9 mouse cellular contexts compared by ENCODE assay signal in the genomic region with DNA sequence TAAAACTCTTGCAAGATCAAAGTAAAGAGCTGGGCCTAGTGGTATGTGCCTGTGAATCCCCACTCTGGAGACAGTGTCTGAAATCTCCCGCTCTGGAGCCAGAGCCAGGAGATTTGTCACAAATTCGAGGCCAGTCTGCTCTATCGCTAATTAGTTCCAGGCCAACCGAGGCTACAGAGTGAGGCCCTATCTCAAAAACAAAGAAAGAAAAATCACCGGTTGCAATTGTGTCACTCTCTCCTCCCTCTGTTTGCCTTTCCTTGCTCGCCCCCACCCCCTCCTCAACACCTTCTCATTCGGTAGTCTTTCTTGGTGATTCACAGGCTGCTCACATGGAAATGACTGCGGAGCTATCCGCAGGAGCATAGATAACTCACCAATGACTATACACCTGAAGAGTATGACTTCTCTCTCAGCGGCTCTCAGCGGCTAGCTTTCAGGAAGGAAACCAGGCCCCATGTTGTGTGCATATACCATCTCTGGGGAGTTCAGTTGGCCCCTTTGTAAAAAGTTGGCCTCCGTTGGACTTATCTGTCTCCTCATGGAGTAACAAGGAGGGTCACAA. TPM values are rescaled to one million over a fixed set of nuclear protein-coding genes. Genes with fewer than 3 reads are reported as not detected.
DNase-seq lines count a peak whose midpoint lies in the region; ATAC-seq and TF ChIP-seq lines count a peak whose summit lies in the region.
"Had no signal": no experiment of that assay in that cellular context is flagged by ENCODE, and none has a peak within 500 bp of the region (broad histone marks: within the 10 kb centered on the region; RNA-seq: fewer than 3 reads in every experiment).

No protein-coding gene starts in this region.

- H3K9ac ChIP-seq in embryonic facial prominence, embryonic 11.5 days (replicated peaks; ENCODE audit: low read length) = peak overlapping the region; percentile 86
- H3K9ac ChIP-seq in hindbrain, embryonic 16.5 days (ENCODE audit: low read depth, low read length) = peak overlapping the region; percentile 84
- peak overlapping the region; percentile 72 for H3K9ac ChIP-seq in midbrain, embryonic 11.5 days (ENCODE audit: low read length)

- peak overlapping the region; percentile 70 for H3K27ac ChIP-seq in embryonic facial prominence, embryonic 11.5 days (replicated peaks; ENCODE audit: low read depth, low read length)
- peak overlapping the region; percentile 87 for H3K27ac ChIP-seq in hindbrain, embryonic 16.5 days (ENCODE audit: low read depth, low read length)
- H3K27ac ChIP-seq in midbrain, embryonic 11.5 days (ENCODE audit: low read depth, low read length) = no peak overlapping the region; the same call in 1 of the 2 replicates

- H3K4me2 ChIP-seq in embryonic facial prominence, embryonic 11.5 days (ENCODE audit: low read depth, low read length) = peak overlapping the region; percentile 44
- peak overlapping the region; percentile 83 for H3K4me2 ChIP-seq in hindbrain, embryonic 16.5 days (ENCODE audit: low read length)
- H3K4me2 ChIP-seq in midbrain, embryonic 11.5 days = peak overlapping the region; percentile 57

- peak overlapping the region; percentile 93 for H3K4me3 ChIP-seq in E14TG2a.4 (replicated peaks; ENCODE audit: low read length)
- peak overlapping the region; percentile 76 for H3K4me3 ChIP-seq in embryonic facial prominence, embryonic 11.5 days (ENCODE audit: low read depth, low read length)
- H3K4me3 ChIP-seq in hindbrain, embryonic 16.5 days (ENCODE audit: low read length) = peak overlapping the region; percentile 68
- peak overlapping the region; percentile 52 for H3K4me3 ChIP-seq in midbrain, embryonic 11.5 days (ENCODE audit: low read depth, low read length)

- ATAC-seq in embryonic facial prominence, embryonic 11.5 days (replicated peaks; ENCODE audit: insufficient number of reproducible peaks, low FRiP score, low TSS enrichment, low read depth) = peak; percentile 29
- ATAC-seq in hindbrain, embryonic 16.5 days = peak; percentile 32
- ATAC-seq in midbrain, embryonic 11.5 days (ENCODE audit: low FRiP score) = no peak; the same call in none of the 2 replicates

- DNase-seq in kidney, adult 9 months = peak; percentile 41
- no peak for DNase-seq in kidney, adult 11 months
- peak; percentile 65 for DNase-seq in embryonic facial prominence, embryonic 11.5 days (ENCODE audit: low spot score)
- DNase-seq in midbrain, embryonic 11.5 days (ENCODE audit: low spot score, missing footprints) = peak; percentile 89
- DNase-seq in Muller cell, postnatal 12 days (ENCODE audit: inconsistent ontology term) = no peak
- DNase-seq in layer of hippocampus, postnatal 36 days = no peak

- H3K27me3 ChIP-seq in E14TG2a.4 (ENCODE audit: insufficient read depth, low read length) = no peaks in the 10 kb centered on the region
- H3K27me3 ChIP-seq in embryonic facial prominence, embryonic 11.5 days (ENCODE audit: control insufficient read depth, insufficient read depth, low read length) = no peaks in the 10 kb centered on the region
- no peaks in the 10 kb centered on the region for H3K27me3 ChIP-seq in hindbrain, embryonic 16.5 days (replicated peaks; ENCODE audit: control insufficient read depth, insufficient read depth, low read length)
- no peaks in the 10 kb centered on the region for H3K27me3 ChIP-seq in midbrain, embryonic 11.5 days (ENCODE audit: control insufficient read depth, insufficient read depth, low read length)

- peaks cover 36% of the 10 kb centered on the region for H3K36me3 ChIP-seq in E14TG2a.4 (ENCODE audit: insufficient read depth, low read length)
- no peaks in the 10 kb centered on the region for H3K36me3 ChIP-seq in embryonic facial prominence, embryonic 11.5 days (replicated peaks; ENCODE audit: control insufficient read depth, insufficient read depth, low read depth, low read length)
- H3K36me3 ChIP-seq in hindbrain, embryonic 16.5 days (ENCODE audit: control insufficient read depth, insufficient read depth, low read length) = no peaks in the 10 kb centered on the region
- no peaks in the 10 kb centered on the region for H3K36me3 ChIP-seq in midbrain, embryonic 11.5 days (ENCODE audit: control insufficient read depth, insufficient read depth, low read length)

- H3K4me1 ChIP-seq in E14TG2a.4 (replicated peaks; ENCODE audit: low read depth, low read length) = peaks cover 83% of the 10 kb centered on the region
- H3K4me1 ChIP-seq in embryonic facial prominence, embryonic 11.5 days (ENCODE audit: control insufficient read depth, insufficient read depth, low read length) = no peaks in the 10 kb centered on the region; the same call in none of the 2 replicates
- H3K4me1 ChIP-seq in hindbrain, embryonic 16.5 days (ENCODE audit: control insufficient read depth, insufficient read depth, low read depth, low read length) = peaks cover 20% of the 10 kb centered on the region
- peaks cover 20% of the 10 kb centered on the region for H3K4me1 ChIP-seq in midbrain, embryonic 11.5 days (ENCODE audit: control insufficient read depth, insufficient read depth, low read length)

- H3K9me3 ChIP-seq in E14TG2a.4 (ENCODE audit: low read length) = no peaks in the 10 kb centered on the region
- no peaks in the 10 kb centered on the region for H3K9me3 ChIP-seq in embryonic facial prominence, embryonic 11.5 days (replicated peaks; ENCODE audit: control insufficient read depth, low read length)
- no peaks in the 10 kb centered on the region for H3K9me3 ChIP-seq in hindbrain, embryonic 16.5 days (ENCODE audit: control insufficient read depth, low read length)
- H3K9me3 ChIP-seq in midbrain, embryonic 11.5 days (ENCODE audit: control insufficient read depth, low read length) = no peaks in the 10 kb centered on the region

- no peak for TF ChIP-seq CTCF in E14TG2a.4 (conservative IDR thresholded peaks at IDR 0.05; ENCODE audit: low read length)

- WGBS in embryonic facial prominence, embryonic 11.5 days = 14% methylated on average over 12 of the region's 12 CpGs
- 18% methylated on average over 12 of the region's 12 CpGs for WGBS in hindbrain, embryonic 16.5 days
- 22% methylated on average over 12 of the region's 12 CpGs for WGBS in midbrain, embryonic 11.5 days

RNA-seq across cellular contexts. Expression of gene Ahcy, which starts 0.6 kb away (rescaled TPM):
- 97.6 and 100.0 TPM in 2 replicates for polyA plus RNA-seq in embryonic facial prominence, embryonic 11.5 days (2014; fragmentation: Nextera tagmentation; extraction: Ambion mirVana)
- polyA plus RNA-seq in hindbrain, embryonic 16.5 days (2015; fragmentation: Nextera tagmentation; extraction: Ambion mirVana) = 33.3 and 36.6 TPM in 2 replicates
- 75.2 and 87.3 TPM in 2 replicates for polyA plus RNA-seq in midbrain, embryonic 11.5 days (2014; fragmentation: Nextera tagmentation; extraction: Ambion mirVana)
- total RNA-seq in layer of hippocampus, postnatal 36 days (2021) = 10 to 100 TPM; 15.3 to 15.5 TPM

RNA-seq across cellular contexts. Expression of gene Gm14226, which starts 56.8 kb away (rescaled TPM):
- 3.5 and 3.7 TPM in 2 replicates for polyA plus RNA-seq in embryonic facial prominence, embryonic 11.5 days (2014; fragmentation: Nextera tagmentation; extraction: Ambion mirVana)
- polyA plus RNA-seq in hindbrain, embryonic 16.5 days (2015; fragmentation: Nextera tagmentation; extraction: Ambion mirVana) = 0.19 and 0.21 TPM in 2 replicates
- polyA plus RNA-seq in midbrain, embryonic 11.5 days (2014; fragmentation: Nextera tagmentation; extraction: Ambion mirVana) = 0.07 and 0.11 TPM in 2 replicates
- total RNA-seq in layer of hippocampus, postnatal 36 days (2021) = under 1 TPM; 0.27 to 0.30 TPM
- total RNA-seq: hematopoietic stem cell, adult 5-6 weeks had no signal

RNA-seq across cellular contexts. Expression of gene Itch, which starts 58.5 kb away (rescaled TPM):
- polyA plus RNA-seq in embryonic facial prominence, embryonic 11.5 days (2014; fragmentation: Nextera tagmentation; extraction: Ambion mirVana) = 51.1 and 55.7 TPM in 2 replicates
- polyA plus RNA-seq in hindbrain, embryonic 16.5 days (2015; fragmentation: Nextera tagmentation; extraction: Ambion mirVana) = 33.6 and 37.9 TPM in 2 replicates
- 52.2 and 56.5 TPM in 2 replicates for polyA plus RNA-seq in midbrain, embryonic 11.5 days (2014; fragmentation: Nextera tagmentation; extraction: Ambion mirVana)
- total RNA-seq in layer of hippocampus, postnatal 36 days (2021) = 10 to 100 TPM; 60.6 to 61.8 TPM

Comparison
In these comparisons a context has a peak if more than half of its experiments do, and no peak if none do; other contexts are left out.
1. DNase-seq: peak in kidney, adult 9 months (single experiment), embryonic facial prominence, embryonic 11.5 days (single experiment) and midbrain, embryonic 11.5 days (single experiment); none in kidney, adult 11 months (single experiment), Muller cell, postnatal 12 days (single experiment) and layer of hippocampus, postnatal 36 days (0 of 2).
2. Peak in every context shown above with its lines, with median percentiles within 50 percentile points of each other: H3K4me3 ChIP-seq, H3K4me2 ChIP-seq and H3K9ac ChIP-seq.